Mouse (Mus musculus) gastrocnemius, postnatal 25 days (tissue): ENCODE data around the gene Gnmt. TPM values are rescaled to one million over a fixed set of nuclear protein-coding genes. Genes with fewer than 3 reads are reported as not detected.
A peak's percentile ranks its signal among the peaks of the same experiment; 100 is the strongest.
"Not testable (repeated sequence)": the region's sequence is repeated elsewhere in the genome, so short reads cannot be mapped to it uniquely, and the experiment has no call there.

Experiments
- DNase-seq: peaks from one replicate; pipeline ENCODE4 v3.0.0; 2022
- long read RNA-seq, 2 experiments: library from polyadenylated mRNA; stranded (forward); transcript quantifications; one replicate each; pipeline ENCODE4 v2.0.0; 2021
- total RNA-seq, 2 experiments: library from RNA; stranded (reverse); gene quantifications; 1 replicate in 1 of 2; 2 replicates in 1 of 2; pipeline ENCODE4 v1.2.3; 2021

Gnmt gene
- total RNA-seq = 1 to 10 TPM; 1.1 to 1.2 TPM
- long read RNA-seq, experiment 1, partial matches to known transcripts = 0 of 2 reads
- long read RNA-seq, experiment 1, other reads (novel, unspliced or antisense) = 0 of 2 reads
- long read RNA-seq, experiment 2, partial matches to known transcripts = 0 of 3 reads
- long read RNA-seq, experiment 2, other reads (novel, unspliced or antisense) = 2 of 3 reads

DNA sequence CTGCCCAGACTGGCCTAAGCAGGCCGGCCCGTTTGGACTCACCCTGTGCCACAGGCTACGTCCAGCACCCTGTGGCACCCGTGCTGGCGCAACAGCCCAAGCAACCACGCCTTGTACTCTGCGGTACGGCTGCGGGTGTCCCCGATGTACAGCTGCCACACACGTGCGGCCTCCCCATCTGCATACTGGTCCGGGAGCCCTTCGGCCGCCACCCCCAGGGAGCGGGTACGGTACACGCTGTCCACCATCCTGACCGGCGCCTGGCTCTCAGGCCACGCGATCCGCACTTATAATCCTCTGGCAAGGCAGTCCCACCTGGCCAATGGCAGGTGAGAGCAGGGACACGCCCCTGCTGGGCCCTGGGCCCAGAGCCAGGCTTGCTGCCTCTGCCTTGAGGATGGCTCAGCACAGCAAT lies at the start of gene Gnmt:
Gene Gnmt, minus strand, starts transcription at position 265 of the 415 bp plus-strand sequence.
- no peak for DNase-seq

GRCm38 (mm10) chr17:46776087-46776486 lies 47.1 kb upstream of the Gnmt start:
- DNase-seq = no peak

DNA sequence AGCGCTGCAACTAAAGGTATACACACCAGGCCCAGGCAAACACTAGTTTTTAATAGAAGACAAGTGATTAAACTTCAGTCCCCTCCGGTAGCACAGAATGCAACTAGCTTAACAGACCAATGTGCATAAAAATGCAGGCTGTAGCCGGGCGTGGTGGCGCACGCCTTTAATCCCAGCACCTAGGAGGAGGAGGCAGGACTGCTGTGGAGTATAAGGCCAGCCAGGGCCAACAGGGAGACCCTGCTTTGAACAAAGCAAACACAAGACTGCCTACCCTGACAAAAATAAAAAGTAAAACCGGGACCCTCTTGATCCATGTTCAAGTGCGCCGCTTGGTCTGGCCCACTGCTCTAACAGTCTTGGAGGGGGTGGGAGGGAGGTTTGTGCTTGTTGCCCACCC lies 46.1 kb upstream of the Gnmt start:
- no peak for DNase-seq

DNA sequence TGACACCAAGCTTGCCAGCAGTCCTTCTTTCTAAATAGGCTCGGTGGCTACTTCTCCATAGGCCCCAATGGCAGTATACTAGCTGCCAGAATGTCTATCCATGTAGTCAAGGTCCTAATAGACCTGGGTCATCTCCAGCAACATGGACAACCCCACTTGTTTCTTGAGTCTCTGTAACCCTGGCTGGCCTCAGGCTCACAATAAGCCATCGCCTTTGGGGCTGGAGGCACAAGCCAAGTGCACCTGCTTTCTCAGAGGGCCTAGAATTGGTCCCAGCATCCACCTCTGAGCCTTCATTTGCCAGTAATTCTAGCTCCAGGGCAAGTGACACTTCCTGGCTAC lies 45.1 kb upstream of the Gnmt start:
- no peak for DNase-seq

DNA sequence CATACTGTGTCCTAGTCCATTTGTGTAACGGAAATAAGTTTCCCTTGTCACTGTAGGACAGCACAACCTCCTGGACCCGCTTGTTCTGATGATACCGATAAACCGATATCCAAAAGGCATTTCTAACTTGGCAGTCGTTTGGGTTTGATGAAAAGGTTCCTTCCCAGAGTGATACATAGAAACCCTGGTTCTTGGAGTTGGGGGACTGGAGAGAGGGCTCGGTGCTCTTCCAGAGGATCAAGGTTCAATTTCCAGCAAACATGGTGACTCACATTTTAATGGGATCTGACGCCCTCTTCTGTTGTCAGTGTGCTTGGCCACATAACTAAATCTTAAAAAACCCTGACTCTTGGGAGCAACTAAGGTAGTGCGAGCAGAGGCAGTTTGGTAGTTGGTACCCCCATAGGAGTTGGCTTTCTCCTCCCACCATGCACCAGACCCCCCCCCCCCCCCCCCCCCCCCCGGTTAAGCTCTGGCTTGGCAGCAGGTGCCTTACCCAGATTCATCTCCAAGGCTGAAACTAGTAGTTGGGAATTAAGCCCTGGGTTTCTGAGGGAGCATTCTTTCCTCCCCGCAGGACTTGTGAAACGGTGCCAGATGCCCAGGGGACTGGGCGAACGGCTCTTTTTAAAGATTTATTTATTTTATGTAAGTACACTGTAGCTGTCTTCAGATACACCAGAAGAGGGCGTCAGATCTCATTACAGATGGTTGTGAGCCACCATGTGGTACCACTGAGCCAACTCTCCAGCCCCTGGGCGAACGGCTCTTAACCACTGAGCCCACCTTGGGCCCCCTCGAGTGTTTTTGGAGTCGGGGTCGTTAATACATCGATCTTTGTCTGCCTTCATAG lies 44.5 kb upstream of the Gnmt start:
- DNase-seq = no peak

GRCm38 (mm10) chr17:46772404-46773277 lies 43.7 kb upstream of the Gnmt start, which contains the start of gene 2310039H08Rik:
2310039H08Rik (plus strand) TSS chr17:46772635.
- DNase-seq = peak; percentile 84

- no peak for DNase-seq
These were observed 43.1 kb upstream of the Gnmt start for GRCm38 (mm10) chr17:46772038-46772403.

- DNase-seq = no peak
These were observed 42.6 kb upstream of the Gnmt start for GRCm38 (mm10) chr17:46771616-46772015.

GRCm38 (mm10) chr17:46771025-46771424 lies 42.1 kb upstream of the Gnmt start:
- no peak for DNase-seq

DNA sequence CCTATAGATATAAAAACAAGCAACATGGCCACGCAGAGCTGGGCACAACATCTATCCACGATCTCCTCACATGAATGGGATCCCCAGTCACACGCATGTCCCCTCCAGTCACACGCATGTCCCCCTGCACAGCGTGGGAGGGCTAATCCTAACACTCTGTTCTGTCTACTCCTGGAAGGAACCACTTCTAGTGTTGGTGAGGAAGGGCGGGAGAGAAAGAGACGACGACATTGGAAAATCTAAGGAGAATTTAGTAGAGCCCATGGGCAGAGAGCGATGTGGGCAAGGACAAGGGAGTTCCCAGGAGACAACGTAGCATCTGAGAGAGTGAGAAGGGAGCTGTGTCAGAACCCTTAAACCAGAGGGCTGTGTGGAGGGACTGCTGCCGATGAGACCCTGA lies 41.6 kb upstream of the Gnmt start:
- DNase-seq = no peak

GRCm38 (mm10) chr17:46767868-46768267 lies 38.9 kb upstream of the Gnmt start:
- DNase-seq = no peak

GRCm38 (mm10) chr17:46764916-46765315 lies 35.9 kb upstream of the Gnmt start:
- not testable (repeated sequence) for DNase-seq

DNA sequence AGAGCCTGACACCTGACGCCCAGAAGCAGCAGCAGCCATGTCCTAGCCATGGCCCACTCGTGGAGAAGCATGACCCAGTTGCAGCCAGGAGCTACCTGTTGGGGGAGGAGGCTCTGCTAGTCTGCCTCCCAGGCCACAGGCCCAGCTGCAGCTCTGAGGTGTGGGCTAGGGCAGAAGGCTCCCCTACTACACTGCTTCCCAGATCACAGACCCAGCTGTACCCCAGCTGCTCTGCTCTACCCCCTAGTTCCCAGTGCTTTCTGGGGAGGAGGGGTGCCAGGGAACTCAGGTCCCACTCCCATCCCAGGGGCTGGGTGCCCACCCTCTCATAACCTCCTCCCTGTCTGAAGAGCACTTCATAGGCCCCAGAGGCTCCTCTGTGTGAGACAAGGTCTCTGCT lies 34.6 kb upstream of the Gnmt start, which contains the start of gene Ptcra:
Gene Ptcra, minus strand, starts transcription at position 169 of the 400 bp plus-strand sequence.
- DNase-seq = no peak

DNA sequence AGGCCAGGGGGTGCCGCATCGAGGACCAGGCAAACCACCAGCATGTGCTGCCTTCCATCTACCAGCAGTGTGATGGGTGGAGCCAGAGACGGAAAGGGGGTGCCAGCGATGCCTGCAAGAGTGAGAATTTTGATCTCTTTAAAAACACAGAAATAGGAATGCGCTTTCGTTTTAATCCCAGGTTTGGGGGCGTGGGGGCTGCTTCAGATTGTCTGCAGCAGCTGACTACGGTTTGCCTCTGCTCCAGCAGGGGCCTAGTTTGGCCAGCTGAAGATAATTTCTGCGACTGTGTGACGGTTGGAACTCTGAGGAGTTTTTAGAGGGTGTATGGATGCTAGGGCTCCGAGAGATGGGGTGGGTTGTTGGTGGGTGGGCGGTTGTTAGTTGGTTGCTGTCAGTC lies 29.8 kb upstream of the Gnmt start:
- no peak for DNase-seq

- peak; percentile 98 for DNase-seq
These were observed 23.0 kb upstream of the Gnmt start, which contains the start of gene Cnpy3 for GRCm38 (mm10) chr17:46751794-46752556. Cnpy3 (minus strand) TSS chr17:46752214.

- DNase-seq = no peak
These were observed 22.3 kb upstream of the Gnmt start for GRCm38 (mm10) chr17:46751056-46751793.

GRCm38 (mm10) chr17:46750580-46750979 lies 21.6 kb upstream of the Gnmt start:
- no peak for DNase-seq

- no peak for DNase-seq
These were observed 20.3 kb upstream of the Gnmt start for GRCm38 (mm10) chr17:46749282-46749681.

GRCm38 (mm10) chr17:46747806-46748205 lies 18.8 kb upstream of the Gnmt start:
- no peak for DNase-seq

- DNase-seq = no peak
These were observed 18.3 kb upstream of the Gnmt start for GRCm38 (mm10) chr17:46747234-46747633.

DNA sequence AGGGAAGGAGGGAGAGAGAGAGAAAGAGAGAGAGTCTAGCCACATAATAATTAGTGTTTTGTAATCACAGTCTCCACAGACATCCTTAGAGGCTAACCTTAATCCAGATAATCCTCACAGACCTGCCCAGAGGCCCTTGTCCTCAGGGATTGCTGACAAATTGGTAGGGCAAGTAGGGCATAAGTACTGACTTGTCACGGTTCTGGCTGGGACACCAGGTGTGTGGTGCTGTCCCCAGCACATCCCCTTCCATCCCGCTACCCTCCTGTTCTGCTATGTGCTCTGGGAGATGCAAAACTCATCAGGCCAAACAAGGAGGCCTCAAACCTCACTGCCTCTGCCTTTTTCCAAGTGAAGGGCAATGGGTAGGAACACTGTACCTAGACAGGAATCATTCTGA lies 16.5 kb upstream of the Gnmt start:
- DNase-seq = no peak
